ENCODE assay signal across 8 mouse cellular contexts in genomic region chr1:132417319-132418251, GRCm38 (mm10). TPM values are rescaled to one million over a fixed set of nuclear protein-coding genes. Genes with fewer than 3 reads are reported as not detected.
DNase-seq lines count a peak whose midpoint lies in the region; ATAC-seq and TF ChIP-seq lines count a peak whose summit lies in the region.

Gene Dstyk (plus strand): TSS chr1:132417555.

- TF ChIP-seq EP300 in MEL (IDR thresholded peaks at IDR 0.05; ENCODE audit: low read depth in 1 of 2, low read length in 2 of 2), result no peak

- peaks cover 3% of the 10 kb centered on the region; the same call in 1 of the 2 replicates for H3K79me2 ChIP-seq in MEL (ENCODE audit: control insufficient read depth, insufficient read depth, low read length, poor library complexity)

- no peaks in the 10 kb centered on the region for H3K9me3 ChIP-seq in MEL (replicated peaks; ENCODE audit: insufficient read depth, low read length)
- H3K9me3 ChIP-seq in forebrain, postnatal 0 days (ENCODE audit: low read length), result no peaks in the 10 kb centered on the region
- H3K9me3 ChIP-seq in lung, embryonic 15.5 days, result no peaks in the 10 kb centered on the region

- ATAC-seq in forebrain, postnatal 0 days, result peak; percentile 99
- ATAC-seq in lung, embryonic 15.5 days (ENCODE audit: borderline replicate concordance, extremely low read depth, low FRiP score, low TSS enrichment), result peak; percentile 99

- peak; percentile 86 for DNase-seq in MEL (ENCODE audit: low read depth, low spot score)
- peak; percentile 91 to 93 for DNase-seq in cerebellum, adult 2 months
- peak; percentile 94 for DNase-seq in forebrain, postnatal 0 days
- peak; percentile 95 for DNase-seq in heart, postnatal 4 days
- DNase-seq in layer of hippocampus, adult 8-10 months (ENCODE audit: low spot score in 2 of 2), result peak; percentile 91
- DNase-seq in ovary, adult 18-20 months (ENCODE audit: low spot score), result peak; percentile 93
- peak; percentile 88 for DNase-seq in thymus, postnatal 0 days (ENCODE audit: low spot score)

- H3K27ac ChIP-seq in MEL (ENCODE audit: control insufficient read depth, low read depth, low read length), result peak within 1 kb of the TSS; percentile 81
- H3K27ac ChIP-seq in cerebellum, adult 2 months (ENCODE audit: insufficient read depth, low read length), result peak within 1 kb of the TSS; percentile 52
- peak within 1 kb of the TSS; percentile 90 for H3K27ac ChIP-seq in forebrain, postnatal 0 days (ENCODE audit: low read depth, low read length)
- peak within 1 kb of the TSS; percentile 92 for H3K27ac ChIP-seq in lung, embryonic 15.5 days

- H3K4me1 ChIP-seq in MEL (ENCODE audit: control insufficient read depth in 1 of 2, insufficient read depth in 2 of 2, low read length in 2 of 2), result peaks cover 20 to 28% of the 10 kb centered on the region in 2 experiments
- H3K4me1 ChIP-seq in cerebellum, adult 2 months (ENCODE audit: control insufficient read depth, insufficient read depth, low read length), result no peaks in the 10 kb centered on the region; the same call in 1 of the 2 replicates
- H3K4me1 ChIP-seq in forebrain, postnatal 0 days (ENCODE audit: insufficient read depth), result peaks cover 18% of the 10 kb centered on the region
- peaks cover 19% of the 10 kb centered on the region for H3K4me1 ChIP-seq in lung, embryonic 15.5 days

- peak in 1 of 2 experiments; percentile 28; a peak in 1 of 4 replicates for TF ChIP-seq POLR2A in MEL (IDR thresholded peaks at IDR 0.05; ENCODE audit: control insufficient read depth in 1 of 2, insufficient read depth in 1 of 2, low read depth in 1 of 2, low read length in 2 of 2, poor library complexity in 1 of 2)
- peak; percentile 72; the same call in 1 of the 2 replicates for TF ChIP-seq POLR2A in cerebellum, adult 2 months (IDR thresholded peaks at IDR 0.05; ENCODE audit: borderline replicate concordance, insufficient read depth, low read length)

- peak within 1 kb of the TSS; percentile 78 for H3K9ac ChIP-seq in MEL (ENCODE audit: control insufficient read depth, low read depth, low read length, poor library complexity, severe bottlenecking)
- H3K9ac ChIP-seq in forebrain, postnatal 0 days, result peak within 1 kb of the TSS; percentile 84
- peak within 1 kb of the TSS; percentile 75 for H3K9ac ChIP-seq in lung, embryonic 15.5 days

- no peaks in the 10 kb centered on the region for H3K27me3 ChIP-seq in MEL (ENCODE audit: control insufficient read depth in 1 of 2, insufficient read depth in 2 of 2, low read length in 2 of 2)
- H3K27me3 ChIP-seq in cerebellum, adult 2 months (ENCODE audit: control insufficient read depth, insufficient read depth, low read length), result no peaks in the 10 kb centered on the region
- H3K27me3 ChIP-seq in forebrain, postnatal 0 days (ENCODE audit: insufficient read depth, low read length), result no peaks in the 10 kb centered on the region
- H3K27me3 ChIP-seq in lung, embryonic 15.5 days, result no peaks in the 10 kb centered on the region

- no peak; the same call in 1 of the 2 replicates for TF ChIP-seq RAD21 in MEL (IDR thresholded peaks at IDR 0.05; ENCODE audit: low read depth, low read length)

- peaks cover 0 to 34% of the 10 kb centered on the region in 2 experiments; a peak in 2 of 4 replicates for H3K36me3 ChIP-seq in MEL (ENCODE audit: control insufficient read depth in 1 of 2, insufficient read depth in 2 of 2, low read length in 2 of 2)
- no peaks in the 10 kb centered on the region for H3K36me3 ChIP-seq in forebrain, postnatal 0 days (ENCODE audit: insufficient read depth)
- H3K36me3 ChIP-seq in lung, embryonic 15.5 days, result no peaks in the 10 kb centered on the region

- WGBS in cerebellum, adult 2 months, result 1% methylated on average over 85 of the region's 85 CpGs
- WGBS in forebrain, postnatal 0 days, result under 1% methylated on average over 83 of the region's 85 CpGs
- under 1% methylated on average over 84 of the region's 85 CpGs for WGBS in lung, embryonic 15.5 days

- peak in 2 of 3 experiments; percentile 32 to 44; a peak in 4 of 6 replicates for TF ChIP-seq CTCF in MEL (IDR thresholded peaks at IDR 0.05 in 2 of 3, conservative IDR thresholded peaks at IDR 0.05 in 1 of 3; ENCODE audit: control insufficient read depth in 1 of 3, insufficient read depth in 1 of 3, low read depth in 2 of 3, low read length in 3 of 3, poor library complexity in 1 of 3, severe bottlenecking in 1 of 3)
- 0 out of 2 replicates have a peak, but pooled peaks have one; percentile 8 for TF ChIP-seq CTCF in cerebellum, adult 2 months (IDR thresholded peaks at IDR 0.05; ENCODE audit: borderline replicate concordance, insufficient read depth, low read depth, low read length)
- TF ChIP-seq CTCF in forebrain, postnatal 0 days (IDR thresholded peaks at IDR 0.05; ENCODE audit: low read depth), result peak; percentile 80

- peak within 1 kb of the TSS; percentile 67 to 78 for H3K4me3 ChIP-seq in MEL (ENCODE audit: control insufficient read depth in 1 of 2, insufficient read depth in 1 of 2, low read depth in 2 of 2, low read length in 2 of 2)
- H3K4me3 ChIP-seq in cerebellum, adult 2 months (replicated peaks; ENCODE audit: insufficient read depth, low read depth, low read length), result peak within 1 kb of the TSS; percentile 72
- peak within 1 kb of the TSS; percentile 91 for H3K4me3 ChIP-seq in forebrain, postnatal 0 days (ENCODE audit: low read depth, low read length)
- H3K4me3 ChIP-seq in lung, embryonic 15.5 days, result peak within 1 kb of the TSS; percentile 65

- H3K4me2 ChIP-seq in forebrain, postnatal 0 days (ENCODE audit: low read depth), result peak within 1 kb of the TSS; percentile 68
- H3K4me2 ChIP-seq in lung, embryonic 15.5 days, result peak within 1 kb of the TSS; percentile 60

TF ChIP-seq in MEL, 35 proteins besides CTCF, POLR2A, EP300 and RAD21:
- peak; percentile 57; the same call in 1 of the 2 replicates for TF ChIP-seq MXI1 (IDR thresholded peaks at IDR 0.05; ENCODE audit: low read depth, low read length)
- peak; percentile 94; the same call in 1 of the 2 replicates for TF ChIP-seq UBTF (IDR thresholded peaks at IDR 0.05; ENCODE audit: borderline replicate concordance, insufficient read depth, low read depth, low read length)
- peak; percentile 83; the same call in 1 of the 2 replicates for TF ChIP-seq CHD1 (IDR thresholded peaks at IDR 0.05; ENCODE audit: low read depth, low read length)
- TF ChIP-seq HCFC1 (IDR thresholded peaks at IDR 0.05; ENCODE audit: low read depth, low read length), result peak; percentile 87
- TF ChIP-seq JUND (IDR thresholded peaks at IDR 0.05; ENCODE audit: low read depth, low read length), result no peak
- TF ChIP-seq ZNF384 (IDR thresholded peaks at IDR 0.05; ENCODE audit: low read depth, low read length), result no peak
- no peak for TF ChIP-seq RCOR1 (IDR thresholded peaks at IDR 0.05; ENCODE audit: low read depth, low read length)
- no peak; the same call in 1 of the 2 replicates for TF ChIP-seq KAT2A (conservative IDR thresholded peaks at IDR 0.05; ENCODE audit: low read depth, low read length)
- TF ChIP-seq GATA1 (IDR thresholded peaks at IDR 0.05; ENCODE audit: low read depth, low read length), result no peak
- TF ChIP-seq TBP (IDR thresholded peaks at IDR 0.05; ENCODE audit: low read depth, low read length), result no peak
- TF ChIP-seq NELFE (IDR thresholded peaks at IDR 0.05; ENCODE audit: low read depth, low read length), result peak; percentile 52
- TF ChIP-seq MAX (IDR thresholded peaks at IDR 0.05; ENCODE audit: low read length), result peak; percentile 48
- TF ChIP-seq SMC3 (IDR thresholded peaks at IDR 0.05; ENCODE audit: low read depth, low read length), result 0 out of 2 replicates have a peak, but pooled peaks have one; percentile 8
- TF ChIP-seq ETS1 (IDR thresholded peaks at IDR 0.05; ENCODE audit: low read depth, low read length), result no peak
- 0 out of 2 replicates have a peak, but pooled peaks have one; percentile 74 for TF ChIP-seq MAZ (IDR thresholded peaks at IDR 0.05; ENCODE audit: low read depth, low read length)
- TF ChIP-seq GABPA (IDR thresholded peaks at IDR 0.05; ENCODE audit: low read depth, low read length), result no peak
- TF ChIP-seq ZC3H11A (IDR thresholded peaks at IDR 0.05; ENCODE audit: low read depth, low read length), result no peak
- peak; percentile 20; the same call in 1 of the 2 replicates for TF ChIP-seq ELF1 (IDR thresholded peaks at IDR 0.05; ENCODE audit: low read depth, low read length)
- TF ChIP-seq ZMIZ1 (IDR thresholded peaks at IDR 0.05; ENCODE audit: low read depth, low read length), result no peak; the same call in 1 of the 2 replicates
- TF ChIP-seq NRF1 (IDR thresholded peaks at IDR 0.05; ENCODE audit: insufficient read depth, low read depth, low read length, poor library complexity, severe bottlenecking), result 0 out of 2 replicates have a peak, but pooled peaks have one; percentile 11
- no peak for TF ChIP-seq POLR2AphosphoS5 (IDR thresholded peaks at IDR 0.05; ENCODE audit: borderline replicate concordance, low read depth, low read length)
- TF ChIP-seq USF2 (IDR thresholded peaks at IDR 0.05; ENCODE audit: borderline replicate concordance in 1 of 2, insufficient read depth in 1 of 2, low read depth in 1 of 2, low read length in 2 of 2), result no peak

RNA-seq across cellular contexts. Expression of gene Dstyk, which starts in this region (rescaled TPM):
- total RNA-seq in MEL (2012; rRNA removed), result 2.4 and 2.8 TPM in 2 replicates
- polyA plus RNA-seq in MEL (2012; ENCODE audit: insufficient read depth in 1 of 2, insufficient read length in 2 of 2, low read depth in 1 of 2, low replicate concordance in 2 of 2, missing spikeins in 1 of 2), result 1 to 10 TPM in 1 of 2 experiments, not detected in 1; 4.5 TPM
- 32.6 and 36.5 TPM in 2 replicates for polyA plus RNA-seq in cerebellum, adult 2 months (2012; rRNA removed)
- 18.3 and 18.9 TPM in 2 replicates for total RNA-seq in forebrain, postnatal 0 days (2014; rRNA removed)
- 4.8 and 6.0 TPM in 2 replicates for polyA plus RNA-seq in forebrain, postnatal 0 days (2015; fragmentation: Nextera tagmentation; extraction: Ambion mirVana)
- 10 to 100 TPM; 16.9 to 17.3 TPM for total RNA-seq in heart, postnatal 4 days (2021)
- 10 to 100 TPM; 41.2 to 53.1 (median 47.5) TPM for total RNA-seq in layer of hippocampus, adult 8-10 months (2022)
- polyA plus RNA-seq in lung, embryonic 15.5 days (2015; fragmentation: Nextera tagmentation; extraction: Ambion mirVana), result 14.5 and 15.4 TPM in 2 replicates
- 4.4 and 4.8 TPM in 2 replicates for polyA plus RNA-seq in thymus, postnatal 0 days (2015; fragmentation: Nextera tagmentation; extraction: Ambion mirVana)

Comparison
In these comparisons a context has a peak if more than half of its experiments do, and no peak if none do; other contexts are left out.
1. Peak in every context shown above with its lines: DNase-seq, ATAC-seq, H3K4me3 ChIP-seq and H3K27ac ChIP-seq.
2. CTCF ChIP-seq: peak in every context shown above with its lines; median percentile 80 in forebrain, postnatal 0 days; 38 in MEL; 8 in cerebellum, adult 2 months.